Mouse (Mus musculus) spleen, postnatal 36 days (tissue): ENCODE measurements around the gene Scp2.
"Not testable (repeated sequence)": the region's sequence is repeated elsewhere in the genome, so short reads cannot be mapped to it uniquely, and the experiment has no call there.

Source experiments
- DNase-seq, 2 experiments: peaks; one replicate each; pipeline ENCODE4 v3.0.0; 2022; ENCODE audit warnings: low spot score in 2 of 2, mixed read lengths in 1 of 2

Scp2 gene

GRCm38 (mm10) chr4:108096345-108096744, 48.5 kb downstream of the Scp2 start, which contains the start of gene Podn:
TSS of gene Podn (minus strand) at chr4:108096445.
- DNase-seq: no peak

GRCm38 (mm10) chr4:108092741-108093397, 51.9 kb downstream of the Scp2 start:
- DNase-seq: no peak

GRCm38 (mm10) chr4:108083993-108084392, 60.8 kb downstream of the Scp2 start:
- DNase-seq: no peak

- no peak for DNase-seq
Measured at GRCm38 (mm10) chr4:108083032-108083735, 61.6 kb downstream of the Scp2 start.

- DNase-seq: no peak
Measured at GRCm38 (mm10) chr4:108082401-108082806, 62.4 kb downstream of the Scp2 start.

GRCm38 (mm10) chr4:108080876-108081275, 63.9 kb downstream of the Scp2 start:
- DNase-seq: no peak

GRCm38 (mm10) chr4:108079762-108080161, 65.0 kb downstream of the Scp2 start:
- no peak for DNase-seq

GRCm38 (mm10) chr4:108079191-108079590, 65.6 kb downstream of the Scp2 start:
- DNase-seq: not testable (repeated sequence)

GRCm38 (mm10) chr4:108077224-108077955, 67.4 kb downstream of the Scp2 start:
- no peak for DNase-seq

- no peak for DNase-seq
Measured at GRCm38 (mm10) chr4:108074204-108074823, 70.5 kb downstream of the Scp2 start.

GRCm38 (mm10) chr4:108072086-108072485, 72.7 kb downstream of the Scp2 start:
- DNase-seq: no peak

- peak; percentile 95 to 97 for DNase-seq
Measured at GRCm38 (mm10) chr4:108071235-108071901, 73.4 kb downstream of the Scp2 start.

GRCm38 (mm10) chr4:108070723-108071122, 74.1 kb downstream of the Scp2 start:
- no peak for DNase-seq

- no peak for DNase-seq
Measured at GRCm38 (mm10) chr4:108070286-108070685, 74.5 kb downstream of the Scp2 start.

GRCm38 (mm10) chr4:108068081-108068480, 76.7 kb downstream of the Scp2 start:
- DNase-seq: no peak

- no peak for DNase-seq
Measured at GRCm38 (mm10) chr4:108067261-108067660, 77.5 kb downstream of the Scp2 start.

- DNase-seq: no peak
Measured at GRCm38 (mm10) chr4:108066569-108066968, 78.2 kb downstream of the Scp2 start.

GRCm38 (mm10) chr4:108065176-108065844, 79.5 kb downstream of the Scp2 start:
- no peak for DNase-seq

- DNase-seq: no peak
Measured at GRCm38 (mm10) chr4:108063616-108064015, 81.2 kb downstream of the Scp2 start.

GRCm38 (mm10) chr4:108062524-108062923, 82.3 kb downstream of the Scp2 start:
- DNase-seq: no peak

- no peak for DNase-seq
Measured at GRCm38 (mm10) chr4:108060774-108061173, 84.0 kb downstream of the Scp2 start.
